Mouse (Mus musculus) inflammation-experienced regulatory T-cells, adult 6 months (primary cell): ENCODE data around the gene 6030408B16Rik. TPM values are rescaled to one million over a fixed set of nuclear protein-coding genes. Genes with fewer than 3 reads are reported as not detected.

Source experiments
- ATAC-seq: one replicate; pipeline ENCODE4 v1.8.0; 2017
- polyA plus RNA-seq, 3 experiments: library from polyadenylated mRNA; unstranded; fragments of 100-300 nt; shearing (Covaris generic); gene quantifications; one replicate each; pipeline ENCODE4 v1.2.1; 2017

Gene 6030408B16Rik
- polyA plus RNA-seq, 3 experiments from 2014 or later, result 0.70 TPM; not detected in 2

DNA sequence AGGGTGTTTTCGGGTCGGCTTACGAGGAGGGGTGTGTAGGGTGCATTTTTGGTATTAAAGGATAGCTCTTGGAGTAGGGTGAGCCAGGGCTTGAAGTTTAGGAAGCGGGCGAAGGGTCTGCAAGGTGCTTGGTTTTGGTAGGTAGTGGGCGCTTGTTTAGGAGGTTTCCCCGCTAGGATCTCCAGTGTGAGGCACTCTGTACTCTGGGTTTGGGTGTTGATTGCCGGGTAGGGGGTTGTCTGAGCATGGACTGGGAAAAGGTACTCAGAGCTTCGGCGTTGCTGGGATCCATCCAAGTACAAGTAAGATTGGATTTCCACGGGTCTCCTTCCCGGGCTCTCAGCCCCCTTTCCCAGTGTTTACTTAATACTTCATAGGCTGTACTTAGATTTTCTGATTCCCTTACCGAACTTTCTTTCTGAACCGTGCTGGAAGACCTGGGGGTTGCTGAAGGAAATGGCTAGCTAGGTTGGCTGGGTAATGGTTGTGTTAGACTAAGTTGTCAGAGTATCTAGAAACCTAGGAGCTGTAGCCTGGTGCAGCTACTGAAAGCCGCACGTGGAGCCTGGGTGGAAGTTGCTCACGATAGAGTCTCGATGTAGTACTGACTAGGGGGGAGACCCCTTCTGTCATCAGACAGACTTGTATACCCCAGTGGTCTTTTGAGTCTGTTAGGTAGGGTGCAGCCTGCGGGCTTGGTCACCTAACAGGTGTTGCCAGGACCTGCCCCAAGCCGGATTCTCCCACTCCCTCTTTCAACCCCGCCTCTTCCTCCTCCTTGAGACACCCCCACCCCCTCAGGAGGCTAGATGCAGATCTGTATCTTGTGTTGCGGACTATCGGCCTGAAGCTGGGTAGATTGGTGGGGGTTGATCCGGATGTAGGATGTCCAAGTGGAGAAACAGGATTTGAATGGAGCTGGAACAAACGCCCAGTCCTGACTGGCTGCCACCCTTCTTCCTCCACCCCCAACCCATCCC, 25.7 kb upstream of the 6030408B16Rik start:
- ATAC-seq, result peak; percentile 41

DNA sequence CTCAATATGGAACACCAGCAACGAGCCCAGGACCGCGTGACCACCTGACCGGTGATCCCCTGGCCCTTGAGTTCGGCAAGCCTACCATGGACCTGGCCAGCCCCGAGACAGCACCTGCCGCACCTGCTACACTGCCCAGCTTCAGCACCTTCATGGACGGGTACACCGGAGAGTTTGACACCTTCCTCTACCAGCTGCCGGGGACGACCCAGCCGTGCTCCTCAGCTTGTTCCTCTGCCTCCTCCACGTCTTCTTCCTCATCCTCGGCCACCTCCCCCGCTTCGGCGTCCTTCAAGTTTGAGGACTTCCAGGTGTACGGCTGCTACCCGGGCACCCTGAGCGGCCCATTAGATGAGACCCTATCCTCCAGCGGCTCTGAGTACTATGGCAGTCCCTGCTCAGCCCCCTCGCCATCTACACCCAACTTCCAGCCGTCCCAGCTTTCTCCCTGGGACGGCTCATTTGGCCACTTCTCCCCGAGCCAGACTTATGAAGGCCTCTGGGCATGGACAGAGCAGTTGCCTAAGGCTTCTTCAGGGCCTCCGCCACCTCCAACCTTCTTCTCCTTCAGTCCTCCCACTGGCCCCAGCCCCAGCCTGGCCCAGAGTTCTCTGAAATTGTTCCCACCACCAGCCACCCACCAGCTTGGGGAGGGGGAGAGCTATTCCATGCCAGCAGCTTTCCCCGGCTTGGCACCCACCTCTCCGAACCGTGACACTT, 22.8 kb upstream of the 6030408B16Rik start:
- no peak for ATAC-seq

DNA sequence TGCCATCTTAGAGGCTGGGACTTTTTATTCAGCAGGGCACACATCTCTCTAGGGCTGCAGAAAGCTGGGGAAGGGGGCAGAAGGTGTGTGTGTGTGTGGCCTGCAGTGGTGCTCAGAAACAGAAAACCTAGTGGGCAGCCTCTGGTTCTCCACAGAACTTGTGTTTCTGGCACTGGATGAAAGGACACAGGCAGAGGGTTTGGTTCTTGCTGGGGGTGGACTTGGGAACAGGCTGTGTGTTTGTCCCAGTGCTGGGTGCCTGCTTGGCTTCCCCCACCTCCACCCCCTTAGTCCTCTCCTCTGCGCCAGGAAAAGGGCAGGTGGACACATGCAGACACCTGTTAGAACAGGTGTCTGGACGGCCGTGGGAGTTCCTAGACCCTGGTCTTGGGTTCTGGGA, 21.9 kb upstream of the 6030408B16Rik start:
- ATAC-seq, result no peak

DNA sequence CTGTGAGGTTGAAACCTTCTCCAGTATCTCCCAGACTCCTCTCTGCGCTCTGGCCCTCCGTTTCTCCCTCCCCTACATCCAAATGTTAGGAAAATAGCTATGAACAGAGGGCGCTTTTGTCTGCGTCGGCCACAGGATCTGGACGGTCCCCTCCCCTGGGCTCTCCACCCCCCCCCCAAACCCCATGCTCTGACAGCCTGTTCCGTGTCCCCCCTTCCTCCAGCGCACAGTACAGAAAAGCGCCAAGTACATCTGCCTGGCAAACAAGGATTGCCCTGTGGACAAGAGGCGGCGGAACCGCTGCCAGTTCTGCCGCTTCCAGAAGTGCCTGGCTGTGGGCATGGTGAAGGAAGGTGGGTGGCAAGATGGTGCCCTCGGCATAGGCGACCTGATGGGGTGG, 21.5 kb upstream of the 6030408B16Rik start:
- no peak for ATAC-seq

DNA sequence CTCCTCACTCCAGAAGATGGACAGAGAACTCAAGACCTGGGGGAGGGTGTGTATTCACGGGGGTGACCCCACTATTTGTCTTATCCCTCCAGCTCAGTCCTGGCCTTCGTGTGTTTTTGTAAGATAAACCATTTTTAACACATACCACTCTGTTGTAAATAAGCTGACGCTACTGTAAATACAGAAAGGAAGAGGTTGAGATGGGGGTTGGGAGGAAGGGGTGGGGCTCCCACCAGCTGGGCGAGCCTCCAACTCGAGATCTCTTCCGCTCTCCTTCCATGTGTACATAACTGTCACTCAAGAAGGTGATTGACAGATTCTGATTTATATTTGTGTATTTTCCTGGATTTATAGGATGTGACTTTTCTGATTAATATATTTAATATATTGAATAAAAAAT, 18.6 kb upstream of the 6030408B16Rik start:
- no peak for ATAC-seq

DNA sequence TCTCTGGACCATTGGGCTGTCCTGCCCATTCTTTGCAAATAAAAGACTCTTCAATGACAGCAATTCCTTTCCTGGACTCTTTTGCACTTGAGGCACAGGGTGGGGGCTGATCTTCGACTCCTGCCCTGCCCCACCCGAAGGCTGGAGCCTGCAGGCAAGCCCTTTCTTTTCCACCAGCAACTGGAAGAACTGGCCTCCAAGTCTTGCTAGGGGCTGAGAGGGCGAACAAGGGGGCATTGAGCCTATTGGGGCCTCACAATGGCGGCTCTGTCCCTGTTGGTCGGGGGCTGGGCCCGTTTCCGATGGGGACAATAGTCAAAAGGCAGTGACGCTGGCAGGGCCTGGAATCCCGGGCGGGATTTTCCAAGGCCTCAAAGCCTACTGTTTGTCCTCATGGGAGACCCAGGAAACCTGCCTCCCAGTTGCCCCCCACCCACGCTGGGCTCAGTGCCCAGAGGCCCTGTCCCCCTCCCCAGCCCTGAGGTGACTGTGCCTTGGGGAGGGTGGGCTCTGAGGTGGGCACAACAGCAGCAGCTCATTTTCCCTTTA, 15.6 kb upstream of the 6030408B16Rik start:
- ATAC-seq, result no peak

DNA sequence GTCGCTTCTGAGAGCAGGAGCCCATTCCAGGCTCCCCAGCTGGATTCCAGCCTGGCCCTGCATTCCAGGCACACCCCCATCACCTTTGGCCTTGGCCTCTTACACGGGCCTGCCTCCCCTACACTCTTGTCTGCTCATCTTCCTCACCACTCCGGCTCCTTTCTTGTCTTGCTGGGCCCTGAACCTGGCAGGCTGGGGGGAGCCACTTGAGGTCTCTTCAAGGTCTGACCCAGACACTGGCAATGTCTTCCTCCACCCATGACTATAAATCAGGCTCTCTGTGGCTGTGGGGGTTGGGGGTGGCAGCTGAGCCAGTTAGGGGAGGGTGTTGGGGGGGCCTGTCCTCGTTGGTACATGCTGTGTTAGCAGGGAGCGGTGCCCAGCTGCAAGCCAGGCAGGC, 14.4 kb upstream of the 6030408B16Rik start:
- ATAC-seq, result no peak

DNA sequence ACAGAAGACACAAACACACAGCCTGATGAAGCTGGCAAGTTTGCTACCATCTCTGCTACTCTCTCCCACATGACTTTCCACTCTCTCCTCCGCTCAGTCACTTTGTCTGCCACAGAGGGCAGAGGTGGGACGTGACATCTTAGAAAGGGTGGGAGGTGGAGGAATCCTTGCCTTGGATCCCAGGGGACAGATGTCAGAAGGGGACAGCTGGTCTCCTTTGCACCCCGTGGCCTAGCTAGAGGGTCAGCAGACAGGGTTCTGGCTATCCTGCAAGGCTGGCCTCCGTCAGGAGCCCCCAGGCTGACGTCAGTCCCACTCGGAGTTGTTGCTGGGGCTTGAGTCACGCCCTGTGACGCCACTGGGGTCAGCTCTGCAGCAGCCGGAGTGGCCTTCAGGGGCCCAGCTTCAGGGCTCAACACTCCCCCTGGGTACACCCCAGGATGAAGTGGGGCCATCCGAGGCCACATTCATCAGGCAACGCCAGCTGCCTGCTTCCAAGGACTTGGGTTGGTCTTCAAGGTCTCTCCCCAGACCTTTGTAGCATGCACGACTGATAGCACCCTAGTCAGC, 13.5 kb upstream of the 6030408B16Rik start:
- ATAC-seq, result no peak

DNA sequence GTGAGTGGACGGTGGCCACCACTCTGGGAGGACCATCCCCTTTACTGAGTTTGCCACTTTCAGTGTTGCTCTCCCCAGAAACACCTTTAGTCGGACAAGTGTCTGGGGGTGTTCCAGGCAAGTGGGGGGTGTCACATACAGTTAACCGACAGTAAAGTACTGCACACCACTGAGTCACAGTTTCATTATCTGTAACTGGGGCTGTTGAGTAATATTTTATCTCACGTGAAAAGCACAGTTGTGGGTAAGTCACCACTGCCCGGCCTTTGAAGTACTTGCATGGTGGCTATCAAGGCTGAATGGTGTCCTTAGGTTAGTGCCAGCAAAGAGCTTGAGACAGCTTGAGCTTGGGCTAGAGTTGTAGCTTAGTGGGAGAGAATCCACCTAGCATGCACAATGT, 10.5 kb upstream of the 6030408B16Rik start:
- ATAC-seq, result no peak

DNA sequence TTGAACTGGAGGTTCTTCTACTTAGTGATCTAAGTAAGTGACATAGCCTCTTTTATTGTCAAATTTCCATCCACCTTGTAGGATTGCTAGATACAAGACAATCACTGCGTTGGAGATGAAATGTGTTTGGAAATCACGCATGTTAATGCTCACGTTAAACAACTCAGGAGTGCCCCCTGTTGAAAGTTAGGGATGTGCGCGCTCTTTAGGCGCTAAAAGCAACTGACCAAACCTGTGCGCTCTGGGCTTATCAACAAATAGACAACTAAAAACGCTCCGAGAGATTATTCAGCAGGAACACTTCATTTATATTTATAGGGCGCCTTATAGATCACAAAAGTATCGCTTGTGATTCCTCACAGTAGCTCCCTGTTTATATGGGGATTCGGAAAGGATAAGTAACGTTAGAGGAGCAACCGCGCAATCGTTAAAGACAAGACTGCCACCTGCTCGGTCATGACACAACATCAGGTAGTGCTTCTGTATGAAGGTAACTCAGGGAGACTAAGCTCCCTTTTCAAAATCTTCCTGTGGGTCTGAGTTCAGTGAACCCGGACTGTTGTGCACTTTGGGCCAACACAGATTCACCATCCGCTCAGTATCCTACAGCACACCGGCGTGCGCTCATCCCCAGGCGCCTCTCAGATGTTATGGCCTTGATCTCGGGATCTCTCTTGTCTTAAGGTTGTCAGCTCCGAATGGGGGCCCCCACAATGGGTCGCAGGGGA, 9.7 kb upstream of the 6030408B16Rik start:
- peak; percentile 53 for ATAC-seq

DNA sequence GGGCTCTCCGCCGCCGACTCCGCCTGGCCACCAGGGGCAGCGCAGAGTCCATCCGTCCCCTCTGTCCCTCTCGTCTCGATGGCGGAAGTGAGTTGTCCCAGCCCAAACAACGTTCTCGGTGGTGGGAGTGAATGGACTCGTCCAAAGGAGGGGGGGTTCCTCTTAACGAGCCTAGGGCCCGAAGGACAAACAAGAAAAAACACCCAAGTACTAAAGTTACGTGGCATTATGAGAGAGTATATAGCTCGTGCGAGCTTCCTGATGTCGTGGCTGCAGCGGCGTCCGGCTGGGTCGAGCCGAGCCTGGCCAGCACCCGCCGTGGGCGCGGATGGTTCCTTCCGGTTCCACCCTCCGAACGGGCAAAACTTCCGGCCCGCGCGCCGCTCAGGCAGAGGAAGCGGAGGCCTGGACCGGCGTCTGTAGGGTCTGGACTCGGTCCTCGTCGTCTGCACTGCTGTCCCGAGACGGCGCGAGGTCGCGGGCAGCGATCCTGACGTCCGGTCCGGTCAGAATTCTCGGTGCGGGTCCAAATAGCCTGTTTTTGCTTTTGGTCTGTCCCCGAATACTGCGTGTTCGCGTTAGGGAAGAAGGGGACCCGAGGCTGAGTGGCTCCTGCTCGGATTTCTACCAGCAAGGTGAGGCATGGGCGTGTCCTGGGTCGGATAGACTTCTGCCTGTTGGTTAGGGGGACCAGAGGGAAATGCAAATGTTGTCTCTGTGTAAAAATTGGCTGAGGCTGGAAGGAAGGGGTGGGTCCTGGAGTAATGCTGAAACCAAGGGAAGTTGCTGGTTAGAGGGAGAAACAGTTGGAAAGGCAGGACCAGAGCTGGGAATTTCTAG, 8.9 kb upstream of the 6030408B16Rik start, which contains the start of gene Atg101:
Gene Atg101, plus strand, starts transcription at position 362 of the 840 bp plus-strand sequence.
- ATAC-seq, result peak; percentile 85

DNA sequence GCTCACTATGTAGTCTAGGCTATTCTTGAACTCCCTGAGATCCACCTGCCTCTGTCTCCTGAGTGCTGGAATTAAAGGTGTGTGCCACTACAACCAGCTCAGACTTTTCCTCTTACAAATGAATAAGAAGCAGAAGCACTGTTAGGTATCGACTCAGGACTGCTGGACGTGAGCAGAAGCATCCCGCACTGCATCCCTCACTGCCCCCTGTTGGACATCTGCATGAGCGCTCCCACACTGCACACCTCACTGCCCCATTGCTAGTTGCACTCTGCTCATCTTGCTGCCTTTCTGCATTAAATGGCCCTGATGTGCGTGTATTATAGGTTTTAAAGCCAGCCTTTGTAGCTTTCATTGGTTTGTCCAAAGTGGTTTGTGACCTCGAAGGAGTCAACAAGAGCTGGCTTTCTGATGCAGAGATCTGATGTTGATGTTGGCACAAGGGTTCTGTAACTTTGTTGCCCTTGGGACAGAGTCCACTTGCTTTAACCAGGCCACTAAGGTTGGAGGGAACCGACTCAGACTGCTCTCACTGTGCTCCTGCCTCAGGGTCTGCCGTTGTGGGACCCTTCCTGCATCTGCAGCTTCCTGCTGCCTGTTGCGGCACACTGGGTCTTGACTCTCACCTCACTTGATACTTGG, 6.8 kb upstream of the 6030408B16Rik start:
- no peak for ATAC-seq

DNA sequence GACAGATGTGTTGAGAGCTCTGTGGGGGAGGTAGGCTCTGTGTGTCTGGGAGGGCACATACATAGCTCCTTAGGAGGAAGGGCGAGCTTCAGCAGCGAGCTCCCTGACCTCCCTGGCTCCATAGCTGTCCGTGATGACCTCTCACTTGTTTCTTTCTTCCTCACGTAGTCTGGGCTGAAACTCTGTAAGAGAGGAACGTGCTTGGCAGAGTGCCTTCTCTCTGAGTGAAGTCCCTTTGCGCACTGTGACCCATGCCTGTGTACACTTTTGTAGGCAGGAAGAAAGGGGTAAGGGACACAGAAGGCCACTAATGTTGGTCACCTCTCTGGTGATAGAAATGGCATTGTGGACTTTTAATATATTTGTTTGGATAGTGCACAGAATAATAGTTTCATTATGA, 5.7 kb upstream of the 6030408B16Rik start:
- ATAC-seq, result no peak

DNA sequence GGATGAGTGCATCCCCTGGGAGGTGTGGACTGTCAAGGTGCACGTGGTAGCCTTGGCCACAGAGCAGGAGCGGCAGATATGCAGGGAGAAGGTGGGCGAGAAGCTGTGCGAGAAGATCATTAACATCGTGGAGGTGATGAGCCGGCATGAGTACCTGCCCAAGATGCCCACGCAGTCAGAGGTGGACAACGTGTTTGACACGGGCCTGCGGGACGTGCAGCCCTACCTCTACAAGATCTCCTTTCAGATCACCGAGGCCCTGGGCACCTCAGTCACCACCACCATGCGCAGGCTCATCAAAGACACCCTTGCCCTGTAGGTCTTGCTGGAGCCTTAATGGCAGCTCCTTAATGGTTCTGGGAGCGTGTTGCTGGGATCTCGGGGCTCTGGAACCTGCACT, 2.7 kb upstream of the 6030408B16Rik start:
- ATAC-seq, result no peak

DNA sequence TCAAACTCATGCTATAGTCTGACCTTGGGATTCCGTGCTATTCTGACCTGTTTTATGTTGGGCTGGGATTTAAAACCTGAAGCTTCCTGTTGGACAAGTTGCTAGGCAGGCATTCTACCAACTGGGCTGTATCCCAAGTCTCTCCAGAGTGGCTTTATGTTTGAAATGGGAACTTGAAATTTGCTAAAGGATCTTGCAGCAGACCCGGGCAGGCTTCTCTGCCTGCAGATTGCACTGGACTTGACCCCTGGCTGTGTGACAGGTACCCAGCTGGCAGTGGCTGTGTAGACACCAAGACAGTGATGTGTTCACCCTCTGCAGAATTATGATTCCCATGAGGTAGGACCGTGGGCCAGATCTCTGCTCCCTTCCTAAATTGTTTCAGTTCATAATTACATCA, 1.0 kb upstream of the 6030408B16Rik start:
- no peak for ATAC-seq

DNA sequence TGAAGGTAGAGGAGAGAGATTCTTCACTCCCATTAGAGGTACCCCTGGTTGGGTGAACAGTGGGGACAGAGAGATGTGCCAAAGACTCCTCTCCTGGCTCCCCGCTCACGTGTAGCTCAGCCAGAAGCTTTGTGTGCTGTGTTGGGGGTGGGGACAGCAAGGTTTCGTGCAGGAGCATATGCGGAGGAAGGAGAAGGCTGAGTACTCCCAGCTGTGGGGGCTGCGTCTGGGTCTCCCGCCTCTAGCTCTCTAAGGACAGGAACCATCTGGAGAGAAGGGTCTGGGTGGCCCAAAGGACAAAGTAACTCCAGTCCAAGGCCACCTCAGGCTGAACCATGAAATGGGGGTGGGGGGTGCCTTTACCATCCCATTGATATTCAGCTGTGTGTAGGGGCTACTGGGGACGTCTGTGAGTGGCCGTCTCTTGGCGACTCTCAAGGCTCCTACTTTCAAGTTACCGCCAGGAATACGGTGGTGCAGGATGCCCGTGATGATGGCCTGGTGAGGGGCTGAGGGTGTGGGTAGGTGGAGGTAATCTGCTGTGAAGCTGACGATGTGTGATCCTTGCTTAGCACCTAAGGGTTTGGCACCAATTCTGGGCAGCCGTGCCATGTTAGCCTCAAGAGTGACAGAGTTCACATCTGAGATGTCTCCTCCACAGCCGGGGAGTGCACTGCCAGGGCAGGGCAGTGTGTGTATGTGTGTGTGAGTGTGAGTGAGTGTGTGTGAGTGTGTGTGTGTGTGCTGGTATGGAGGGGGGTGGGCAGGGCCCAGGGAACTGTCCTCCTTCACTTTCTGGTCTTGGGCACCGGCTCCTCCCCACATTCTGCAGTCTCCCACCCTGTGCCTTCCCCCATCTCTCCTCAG, 1.2 kb downstream of the 6030408B16Rik start:
- ATAC-seq, result no peak

DNA sequence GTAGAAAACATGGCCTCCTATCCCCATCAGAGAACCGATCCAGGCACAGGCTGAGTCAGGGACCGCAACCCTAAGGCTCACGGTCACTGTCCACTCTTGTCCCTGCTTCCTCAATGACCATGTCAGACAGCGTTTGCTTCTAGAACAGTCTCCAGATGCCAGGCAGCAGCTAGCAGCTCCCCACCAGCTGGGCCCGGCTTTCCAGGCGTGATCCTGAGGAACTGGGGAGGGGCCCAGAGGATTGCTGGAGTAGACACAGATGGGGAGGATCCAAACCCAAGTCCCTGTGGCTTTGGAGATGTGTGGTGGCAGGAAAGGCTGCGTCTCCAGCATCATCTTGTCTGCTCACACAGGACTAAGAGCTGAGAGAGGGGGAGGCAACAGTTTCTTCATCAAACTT, 2.1 kb downstream of the 6030408B16Rik start:
- peak; percentile 14 for ATAC-seq

DNA sequence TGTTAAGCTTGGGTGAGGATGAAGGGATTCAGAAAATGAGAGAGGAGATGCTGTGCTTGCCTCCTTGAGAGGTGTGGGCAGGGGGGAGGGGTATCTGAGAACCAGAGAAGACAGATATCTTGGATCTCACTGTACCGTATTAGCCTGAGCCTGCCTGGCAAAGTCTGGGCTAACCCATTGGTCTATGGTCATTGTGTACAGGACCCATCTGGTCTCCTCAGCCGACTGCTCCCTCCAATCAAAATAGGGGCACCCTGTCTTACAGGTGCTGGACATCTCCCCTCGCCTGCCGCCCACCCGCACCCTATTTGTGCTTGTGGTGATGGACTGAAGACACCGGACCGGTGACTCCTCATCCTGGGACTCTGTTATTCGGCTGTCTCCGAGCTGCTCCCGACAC, 2.6 kb downstream of the 6030408B16Rik start:
- peak; percentile 21 for ATAC-seq

DNA sequence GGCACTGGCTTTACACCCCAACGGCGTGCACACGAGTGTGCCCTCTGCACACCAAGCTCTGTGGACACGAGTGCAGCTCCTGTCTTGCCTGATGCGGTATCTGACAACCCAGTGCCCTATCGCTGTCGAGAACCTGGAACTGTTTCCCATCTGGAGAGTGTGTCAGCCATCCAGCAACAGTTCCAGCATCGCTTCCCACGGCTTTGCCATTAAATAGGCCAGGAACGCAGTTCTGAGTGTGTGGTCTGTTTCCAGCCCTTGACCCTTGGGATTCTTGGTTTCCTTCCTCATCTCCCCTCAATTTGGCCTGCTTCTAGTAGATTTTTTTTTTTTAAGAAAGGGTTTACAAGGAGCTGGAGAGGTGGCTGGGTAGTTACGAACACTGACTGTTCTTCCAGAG, 3.1 kb downstream of the 6030408B16Rik start:
- ATAC-seq, result no peak

DNA sequence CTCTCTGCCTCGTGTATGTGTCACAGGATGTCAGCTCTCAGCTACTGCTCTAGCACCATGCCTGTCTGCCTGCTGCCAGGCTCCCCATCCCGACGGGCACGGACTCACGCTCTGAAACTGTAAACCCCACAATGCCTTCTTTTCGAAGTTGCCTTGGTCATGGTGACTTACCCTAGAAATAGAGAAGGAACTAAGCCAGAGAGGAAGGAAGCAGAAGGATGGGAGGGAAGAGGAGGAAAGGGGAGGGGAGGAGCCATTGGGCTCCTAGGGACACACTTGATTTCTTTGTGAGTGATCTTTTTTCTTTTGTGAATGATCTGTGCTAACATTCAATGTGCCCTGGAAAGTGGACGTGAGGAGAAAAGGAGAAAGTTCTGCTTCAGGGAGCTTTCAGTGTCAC, 5.0 kb downstream of the 6030408B16Rik start:
- no peak for ATAC-seq
